Mouse (Mus musculus): ENCODE measurements around the gene Ttc28. TPM values are rescaled to one million over a fixed set of nuclear protein-coding genes. Genes with fewer than 3 reads are reported as not detected.

Ttc28 gene
- total RNA-seq, 1 experiment, result 5.8 TPM

DNA sequence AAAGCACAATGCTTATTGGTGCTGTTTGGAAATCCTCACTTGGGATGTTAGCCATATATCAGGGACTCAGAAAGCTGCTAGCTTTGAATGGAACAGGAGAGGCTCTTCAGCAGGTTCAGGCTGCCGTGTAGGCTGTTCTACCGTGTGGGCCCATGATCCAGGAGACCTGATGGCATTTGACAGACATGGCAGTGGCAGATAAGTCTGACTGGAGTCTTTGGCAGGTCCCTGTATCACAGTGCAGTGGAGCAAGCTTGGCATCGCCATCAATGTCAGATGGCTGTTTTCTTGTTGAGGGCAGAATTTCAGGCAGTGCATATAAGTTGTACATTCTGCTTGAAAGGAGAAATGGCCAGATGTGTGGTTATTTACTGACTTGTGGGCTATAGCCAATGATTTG, 11.0 kb downstream of the Ttc28 start:
- DNase-seq (ENCODE audit: low read depth, low spot score), result no peak
- TF ChIP-seq ZC3H11A (IDR thresholded peaks at IDR 0.05; ENCODE audit: borderline replicate concordance, low read depth, low read length), result no peak
- TF ChIP-seq MAFK (IDR thresholded peaks at IDR 0.05; ENCODE audit: insufficient read depth, low read depth, low read length), result no peak
- no peak for TF ChIP-seq ZNF384 (IDR thresholded peaks at IDR 0.05; ENCODE audit: low read depth, low read length)
- TF ChIP-seq CHD2 (IDR thresholded peaks at IDR 0.05; ENCODE audit: low read depth, low read length), result no peak
- TF ChIP-seq HCFC1 (IDR thresholded peaks at IDR 0.05; ENCODE audit: borderline replicate concordance, insufficient read depth, low read length), result no peak
- H3K4me3 ChIP-seq (ENCODE audit: insufficient read depth in 1 of 2, low read depth in 1 of 2, low read length in 2 of 2, poor library complexity in 1 of 2, severe bottlenecking in 1 of 2), result no peak overlapping the region
- H3K27ac ChIP-seq (ENCODE audit: insufficient read depth, low read depth, low read length, poor library complexity, severe bottlenecking), result no peak overlapping the region
- H3K9me3 ChIP-seq (ENCODE audit: control insufficient read depth, insufficient read depth, low read depth, low read length), result no peaks in the 10 kb centered on the region
- in situ Hi-C loops (cut with MboI; ENCODE audit: low sequenced_read_pairs in 2 of 2, unreplicated experiment in 2 of 2), result no loop called here
- H3K36me3 ChIP-seq (ENCODE audit: control insufficient read depth, insufficient read depth, low read length, poor library complexity, severe bottlenecking), result no peaks in the 10 kb centered on the region
- no peaks in the 10 kb centered on the region for H3K4me1 ChIP-seq (ENCODE audit: control insufficient read depth in 2 of 2, insufficient read depth in 2 of 2, low read length in 2 of 2, poor library complexity in 1 of 2)
- no peak overlapping the region for H3K9ac ChIP-seq (ENCODE audit: insufficient read depth, low read depth, low read length, poor library complexity, severe bottlenecking)

DNA sequence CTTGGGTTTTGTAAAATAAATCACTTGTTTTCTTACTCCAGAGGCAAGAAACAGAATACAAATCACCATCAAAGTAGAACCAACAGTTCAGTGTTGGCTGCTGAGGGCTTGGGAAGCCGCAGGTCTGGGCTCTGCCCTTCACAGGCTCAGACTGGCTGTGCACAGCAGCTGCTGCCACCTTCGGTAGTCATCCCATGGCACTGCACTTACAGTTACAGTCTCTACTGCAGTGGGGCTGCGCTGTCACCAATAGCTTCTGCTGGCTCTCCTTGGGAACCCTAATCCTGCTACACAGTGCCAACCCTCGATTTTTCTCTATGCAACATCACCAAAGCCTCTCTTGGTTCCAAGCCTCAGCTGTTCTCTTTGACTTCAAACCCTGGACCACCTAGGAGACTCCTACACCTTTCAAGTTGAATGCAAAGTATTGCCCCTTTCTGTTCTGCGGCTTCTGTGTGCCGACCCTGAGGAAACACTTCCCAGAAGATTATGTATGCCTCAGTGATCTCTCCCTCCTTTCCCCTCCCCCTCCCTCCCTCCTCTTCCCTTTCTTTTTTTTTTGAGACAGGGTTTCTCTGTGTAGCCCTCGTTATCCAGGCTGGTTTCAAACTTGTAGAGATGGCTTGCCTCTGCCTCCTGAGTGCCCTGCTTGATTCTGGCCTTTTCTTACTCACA, 17.6 kb downstream of the Ttc28 start:
- H3K9me3 ChIP-seq (ENCODE audit: control insufficient read depth, insufficient read depth, low read depth, low read length), result no peaks in the 10 kb centered on the region
- no peak overlapping the region for H3K4me3 ChIP-seq (ENCODE audit: insufficient read depth in 1 of 2, low read depth in 1 of 2, low read length in 2 of 2, poor library complexity in 1 of 2, severe bottlenecking in 1 of 2)
- DNase-seq (ENCODE audit: low read depth, low spot score), result no peak
- no peak overlapping the region for H3K27ac ChIP-seq (ENCODE audit: insufficient read depth, low read depth, low read length, poor library complexity, severe bottlenecking)
- H3K4me1 ChIP-seq (ENCODE audit: control insufficient read depth in 2 of 2, insufficient read depth in 2 of 2, low read length in 2 of 2, poor library complexity in 1 of 2), result no peaks in the 10 kb centered on the region
- H3K9ac ChIP-seq (ENCODE audit: insufficient read depth, low read depth, low read length, poor library complexity, severe bottlenecking), result no peak overlapping the region
- in situ Hi-C loops (cut with MboI; ENCODE audit: low sequenced_read_pairs in 2 of 2, unreplicated experiment in 2 of 2), result no loop called here
- no peak for TF ChIP-seq ZNF384 (IDR thresholded peaks at IDR 0.05; ENCODE audit: low read depth, low read length)
- no peak for TF ChIP-seq HCFC1 (IDR thresholded peaks at IDR 0.05; ENCODE audit: borderline replicate concordance, insufficient read depth, low read length)
- no peaks in the 10 kb centered on the region for H3K36me3 ChIP-seq (ENCODE audit: control insufficient read depth, insufficient read depth, low read length, poor library complexity, severe bottlenecking)

DNA sequence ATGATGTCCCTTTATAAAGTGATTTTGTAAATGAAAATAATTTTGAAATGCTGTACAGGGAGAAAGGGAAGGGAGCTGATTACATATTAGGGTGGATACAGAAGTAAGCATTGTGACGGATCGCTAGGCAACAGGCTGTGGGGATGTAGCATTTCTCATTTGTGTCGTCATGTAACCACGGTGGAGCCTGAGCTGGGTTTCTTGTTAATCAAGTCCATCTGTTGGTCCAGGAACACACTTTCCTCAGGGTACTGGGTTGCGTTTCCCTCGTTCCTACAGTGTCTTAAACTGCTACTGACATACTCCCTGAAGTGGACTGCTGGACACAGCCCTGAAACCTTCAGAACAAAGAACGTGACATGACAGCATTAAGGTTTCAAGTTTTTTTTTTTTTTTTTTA, 18.6 kb downstream of the Ttc28 start:
- Histone ChIP-seq H3K9me3 (ENCODE audit: control insufficient read depth, insufficient read depth, low read depth, low read length) (no peaks in the 10 kb centered on the region), H3K36me3 (ENCODE audit: control insufficient read depth, insufficient read depth, low read length, poor library complexity, severe bottlenecking) (no peaks in the 10 kb centered on the region), H3K4me1 (ENCODE audit: control insufficient read depth in 2 of 2, insufficient read depth in 2 of 2, low read length in 2 of 2, poor library complexity in 1 of 2) (no peaks in the 10 kb centered on the region), H3K9ac (ENCODE audit: insufficient read depth, low read depth, low read length, poor library complexity, severe bottlenecking) (no peak overlapping the region), H3K4me3 (ENCODE audit: insufficient read depth in 1 of 2, low read depth in 1 of 2, low read length in 2 of 2, poor library complexity in 1 of 2, severe bottlenecking in 1 of 2) (no peak overlapping the region), H3K27ac (ENCODE audit: insufficient read depth, low read depth, low read length, poor library complexity, severe bottlenecking) (no peak overlapping the region)
- TF ChIP-seq MAFK (IDR thresholded peaks at IDR 0.05; ENCODE audit: insufficient read depth, low read depth, low read length), result no peak
- TF ChIP-seq CHD2 (IDR thresholded peaks at IDR 0.05; ENCODE audit: low read depth, low read length), result no peak
- TF ChIP-seq HCFC1 (IDR thresholded peaks at IDR 0.05; ENCODE audit: borderline replicate concordance, insufficient read depth, low read length), result no peak
- TF ChIP-seq ZNF384 (IDR thresholded peaks at IDR 0.05; ENCODE audit: low read depth, low read length), result no peak
- TF ChIP-seq ZC3H11A (IDR thresholded peaks at IDR 0.05; ENCODE audit: borderline replicate concordance, low read depth, low read length), result no peak
- in situ Hi-C loops (cut with MboI; ENCODE audit: low sequenced_read_pairs in 2 of 2, unreplicated experiment in 2 of 2), result no loop called here
- no peak for DNase-seq (ENCODE audit: low read depth, low spot score)

DNA sequence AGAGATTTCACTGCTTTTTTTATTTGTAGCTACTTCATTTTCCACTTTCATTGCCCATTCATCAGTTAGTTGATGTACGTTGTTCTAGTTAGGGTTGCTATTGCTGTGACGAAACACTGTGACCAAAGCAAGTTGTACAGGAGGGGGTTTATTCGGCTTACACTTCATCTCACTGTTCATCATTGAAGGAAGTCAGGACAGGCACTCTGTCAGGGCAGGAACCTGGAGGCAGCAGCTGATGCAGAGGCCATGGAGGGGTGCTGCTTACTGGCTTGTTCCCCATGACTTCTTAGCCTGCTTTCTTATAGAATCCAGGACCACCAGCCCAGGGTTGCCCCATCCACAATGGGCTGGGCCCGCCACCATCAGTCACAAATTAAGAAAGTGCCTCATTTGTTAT, 19.2 kb downstream of the Ttc28 start:
- Histone ChIP-seq H3K36me3 (ENCODE audit: control insufficient read depth, insufficient read depth, low read length, poor library complexity, severe bottlenecking) (no peaks in the 10 kb centered on the region), H3K4me3 (ENCODE audit: insufficient read depth in 1 of 2, low read depth in 1 of 2, low read length in 2 of 2, poor library complexity in 1 of 2, severe bottlenecking in 1 of 2) (no peak overlapping the region), H3K4me1 (ENCODE audit: control insufficient read depth in 2 of 2, insufficient read depth in 2 of 2, low read length in 2 of 2, poor library complexity in 1 of 2) (no peaks in the 10 kb centered on the region), H3K9ac (ENCODE audit: insufficient read depth, low read depth, low read length, poor library complexity, severe bottlenecking) (no peak overlapping the region), H3K9me3 (ENCODE audit: control insufficient read depth, insufficient read depth, low read depth, low read length) (no peaks in the 10 kb centered on the region), H3K27ac (ENCODE audit: insufficient read depth, low read depth, low read length, poor library complexity, severe bottlenecking) (no peak overlapping the region)
- no peak for DNase-seq (ENCODE audit: low read depth, low spot score)
- in situ Hi-C loops (cut with MboI; ENCODE audit: low sequenced_read_pairs in 2 of 2, unreplicated experiment in 2 of 2), result no loop called here
- no peak for TF ChIP-seq ZNF384 (IDR thresholded peaks at IDR 0.05; ENCODE audit: low read depth, low read length)
- no peak for TF ChIP-seq CHD2 (IDR thresholded peaks at IDR 0.05; ENCODE audit: low read depth, low read length)
- no peak for TF ChIP-seq MAFK (IDR thresholded peaks at IDR 0.05; ENCODE audit: insufficient read depth, low read depth, low read length)
- TF ChIP-seq HCFC1 (IDR thresholded peaks at IDR 0.05; ENCODE audit: borderline replicate concordance, insufficient read depth, low read length), result no peak
- TF ChIP-seq ZC3H11A (IDR thresholded peaks at IDR 0.05; ENCODE audit: borderline replicate concordance, low read depth, low read length), result no peak

DNA sequence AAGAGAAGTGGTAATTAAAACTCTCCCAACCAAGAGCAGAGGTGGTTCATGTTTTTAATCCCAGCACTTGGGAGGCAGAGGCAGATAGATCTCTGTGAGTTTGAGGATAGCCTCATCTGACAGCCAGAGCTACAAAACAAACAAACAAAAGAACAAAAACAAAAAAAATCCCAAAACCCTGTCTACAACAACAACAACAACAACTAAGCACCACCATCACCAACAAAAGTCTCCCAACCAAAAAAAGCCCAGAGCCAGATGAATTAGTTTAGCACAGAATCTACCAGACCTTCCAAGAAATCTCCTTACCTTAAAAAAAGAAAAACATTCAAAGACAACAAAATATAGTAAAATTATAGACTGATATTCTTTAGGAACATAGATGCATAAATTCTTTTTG, 20.7 kb downstream of the Ttc28 start:
- no peaks in the 10 kb centered on the region for H3K9me3 ChIP-seq (ENCODE audit: control insufficient read depth, insufficient read depth, low read depth, low read length)
- no peak overlapping the region for H3K27ac ChIP-seq (ENCODE audit: insufficient read depth, low read depth, low read length, poor library complexity, severe bottlenecking)
- DNase-seq (ENCODE audit: low read depth, low spot score), result no peak
- no peak overlapping the region for H3K4me3 ChIP-seq (ENCODE audit: insufficient read depth in 1 of 2, low read depth in 1 of 2, low read length in 2 of 2, poor library complexity in 1 of 2, severe bottlenecking in 1 of 2)
- no peaks in the 10 kb centered on the region for H3K4me1 ChIP-seq (ENCODE audit: control insufficient read depth in 2 of 2, insufficient read depth in 2 of 2, low read length in 2 of 2, poor library complexity in 1 of 2)
- in situ Hi-C loops (cut with MboI; ENCODE audit: low sequenced_read_pairs in 2 of 2, unreplicated experiment in 2 of 2), result no loop called here
- H3K9ac ChIP-seq (ENCODE audit: insufficient read depth, low read depth, low read length, poor library complexity, severe bottlenecking), result no peak overlapping the region
- no peak for TF ChIP-seq ZNF384 (IDR thresholded peaks at IDR 0.05; ENCODE audit: low read depth, low read length)
- H3K36me3 ChIP-seq (ENCODE audit: control insufficient read depth, insufficient read depth, low read length, poor library complexity, severe bottlenecking), result no peaks in the 10 kb centered on the region
